Mouse (Mus musculus) liver, postnatal 0 days (tissue): ENCODE results near the gene Scamp2.

Experiments used
- CTCF ChIP-seq: sonication (generic); IDR thresholded peaks from 2 replicates; pipeline ENCODE4 v1.5.1; 2016; ENCODE audit warnings: antibody characterized with exemption, low read depth
- EP300 ChIP-seq: IDR thresholded peaks from 2 replicates; pipeline ENCODE4 v1.6.1; 2016; ENCODE audit warnings: antibody characterized with exemption, low read depth, mild to moderate bottlenecking

- TF ChIP-seq CTCF = no peak
- TF ChIP-seq EP300 = no peak
These were observed 2.1 kb upstream of the Scamp2 start for GRCm38 (mm10) chr9:57558625-57559024.
